Mouse (Mus musculus) brain, adult 2 months (tissue): ENCODE data around the gene Dscaml1.

Source experiments
- DNase-seq: peaks from one replicate; pipeline ENCODE4 v3.0.0; 2011; ENCODE audit warnings: low read depth, low spot score

Gene Dscaml1

DNA sequence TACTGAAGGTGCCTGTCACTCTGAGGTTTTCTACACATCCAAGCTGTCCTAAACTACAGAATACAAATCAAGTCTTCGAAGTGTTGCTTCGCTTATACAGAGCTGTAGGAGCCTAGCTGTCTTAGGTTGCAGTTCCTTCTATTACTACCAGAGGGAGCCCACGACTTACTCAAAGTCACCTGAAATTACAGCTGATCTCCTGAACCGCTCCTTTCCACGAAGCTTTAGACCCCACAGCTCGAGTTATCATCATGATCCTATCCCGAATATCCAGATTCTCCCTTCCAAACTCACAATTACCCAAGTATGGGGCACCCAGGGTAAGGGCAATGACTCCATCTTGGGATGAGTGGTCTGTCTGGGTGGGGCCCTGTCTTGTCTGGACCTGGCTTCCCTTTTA is 14.6 kb upstream of the Dscaml1 start:
- peak; percentile 87 for DNase-seq

- peak; percentile 90 for DNase-seq
These were observed 14.1 kb upstream of the Dscaml1 start for GRCm38 (mm10) chr9:45412287-45412686.

DNA sequence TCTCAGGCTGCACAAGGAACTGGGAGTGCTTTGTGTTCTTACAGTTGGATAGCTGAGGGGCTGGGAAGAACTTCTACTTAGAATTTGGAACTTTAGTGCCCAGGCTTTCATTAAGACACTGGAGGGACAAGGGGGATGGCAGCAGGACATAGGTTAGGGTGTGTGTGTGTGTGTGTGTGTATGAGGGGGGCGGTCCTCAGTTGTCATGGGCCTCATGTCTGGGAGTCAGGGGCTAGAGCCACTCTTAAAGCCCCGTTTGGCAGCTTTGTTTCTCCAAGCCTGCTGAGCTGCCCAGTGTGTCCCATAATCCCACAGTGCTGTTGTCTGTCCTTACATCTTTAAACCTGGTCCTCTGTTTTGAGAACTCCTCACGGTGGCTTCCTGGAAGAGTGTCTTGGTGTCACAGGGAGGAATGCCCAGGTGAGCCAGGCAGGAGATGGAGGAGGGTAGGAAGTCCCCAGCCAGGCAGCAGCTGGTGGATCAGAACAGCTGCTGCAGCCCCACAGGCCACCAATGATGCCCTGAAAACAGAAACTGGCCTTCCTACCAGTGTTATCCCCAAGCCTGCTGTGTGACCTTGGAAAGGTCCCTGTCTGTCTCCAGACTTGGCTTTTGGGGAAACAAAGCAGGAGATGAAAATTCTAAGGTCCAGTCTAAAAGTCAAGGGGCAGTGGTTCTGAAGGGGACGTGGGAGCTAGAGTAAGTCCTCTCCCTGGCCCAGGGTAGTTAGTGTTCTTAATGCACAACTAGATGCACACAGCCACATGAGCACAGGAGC is 13.5 kb upstream of the Dscaml1 start:
- DNase-seq = no peak

- no peak for DNase-seq
These were observed 12.8 kb upstream of the Dscaml1 start for GRCm38 (mm10) chr9:45413478-45414140.

GRCm38 (mm10) chr9:45415912-45416311 is 10.5 kb upstream of the Dscaml1 start:
- DNase-seq = peak; percentile 86

- DNase-seq = peak; percentile 78
These were observed 9.2 kb upstream of the Dscaml1 start for GRCm38 (mm10) chr9:45417245-45417644.

- peak; percentile 83 for DNase-seq
These were observed 8.2 kb upstream of the Dscaml1 start for GRCm38 (mm10) chr9:45418252-45418651.

- no peak for DNase-seq
These were observed 5.2 kb upstream of the Dscaml1 start for GRCm38 (mm10) chr9:45421209-45421608.

DNA sequence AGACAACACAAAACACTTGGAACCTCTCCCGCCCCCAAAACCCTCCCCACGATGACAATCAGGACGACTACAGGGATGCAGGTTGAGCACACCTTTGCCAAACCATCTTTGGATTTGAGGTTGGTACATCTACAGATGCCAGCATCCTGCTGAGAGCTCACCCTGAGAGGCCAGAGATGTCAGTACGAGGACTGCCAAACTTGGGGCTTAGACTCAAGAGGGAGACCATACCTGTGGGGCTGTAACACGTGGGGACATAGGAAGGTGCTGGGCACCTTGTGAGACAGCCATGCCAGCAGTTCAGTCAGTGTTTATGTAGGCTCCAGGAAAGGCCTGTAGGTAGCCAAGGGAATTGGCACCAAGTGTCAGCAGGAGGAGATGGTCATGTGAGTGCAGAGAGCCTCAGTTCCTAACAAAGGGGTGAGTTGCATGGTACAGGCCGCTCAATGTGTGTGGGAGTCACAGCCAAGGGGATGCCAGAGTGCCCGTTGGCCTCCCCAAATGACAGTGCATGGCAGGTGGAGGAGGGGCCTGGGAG is 3.6 kb upstream of the Dscaml1 start:
- peak; percentile 58 for DNase-seq

- no peak for DNase-seq
These were observed 3.0 kb downstream of the Dscaml1 start for GRCm38 (mm10) chr9:45429392-45429791.

DNA sequence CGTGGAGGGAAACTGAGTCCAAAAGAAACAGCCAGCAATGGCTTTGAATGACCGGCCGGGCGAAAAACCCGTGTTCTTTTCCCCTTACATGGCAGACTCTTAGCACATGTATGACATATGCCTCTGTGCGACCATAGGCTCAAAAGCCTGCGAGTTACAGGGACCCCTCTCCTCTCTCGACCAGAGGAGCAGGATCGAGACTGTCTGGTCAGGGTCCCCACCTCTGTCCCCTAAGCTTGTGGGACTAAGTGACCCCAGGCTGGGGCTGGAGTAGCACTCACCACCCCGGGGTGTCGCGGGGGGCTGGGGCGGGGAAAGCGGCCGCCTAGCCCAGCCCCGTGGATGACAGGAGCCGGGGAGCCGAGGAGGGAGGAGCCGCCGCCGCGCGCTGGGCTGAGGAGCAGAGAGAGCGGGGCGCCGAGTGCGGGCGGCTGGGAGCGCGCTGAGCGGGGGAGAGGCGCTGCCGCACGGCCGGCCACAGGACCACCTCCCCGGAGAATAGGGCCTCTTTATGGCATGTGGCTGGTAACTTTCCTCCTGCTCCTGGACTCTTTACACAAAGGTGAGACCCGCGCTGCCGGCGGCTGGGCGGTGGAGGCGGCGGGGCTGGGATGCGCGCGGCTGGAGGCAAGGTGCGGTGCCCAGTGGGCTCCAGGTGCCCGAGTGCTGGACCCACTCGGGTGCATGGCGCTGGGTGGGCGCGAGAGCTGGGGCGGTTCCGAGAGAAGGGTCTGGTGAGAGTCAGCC is 3.7 kb downstream of the Dscaml1 start:
- DNase-seq = peak; percentile 67

- DNase-seq = no peak
These were observed 4.2 kb downstream of the Dscaml1 start for GRCm38 (mm10) chr9:45430698-45430959.

GRCm38 (mm10) chr9:45431150-45431549 is 4.7 kb downstream of the Dscaml1 start:
- DNase-seq = peak; percentile 52

DNA sequence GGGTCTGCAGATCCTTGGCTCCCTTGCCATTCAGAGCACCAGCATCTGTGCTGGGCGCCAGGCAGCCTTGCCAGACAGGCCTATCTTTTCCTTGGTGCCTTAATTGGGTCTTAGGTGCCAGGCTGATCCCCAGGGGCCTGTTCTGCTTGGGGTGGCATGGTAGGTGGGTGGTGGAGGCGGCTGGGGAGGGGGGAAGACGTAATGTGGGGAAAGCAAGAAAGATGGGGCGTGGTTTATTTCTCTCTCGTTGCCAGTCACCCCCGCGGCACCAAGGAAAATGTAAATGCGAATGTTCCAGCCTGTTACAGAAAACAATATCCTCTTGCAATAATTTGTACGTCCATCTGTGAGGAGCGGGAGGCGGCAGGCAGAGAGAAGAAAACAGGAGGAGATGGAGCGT is 6.2 kb downstream of the Dscaml1 start:
- peak; percentile 79 for DNase-seq

DNA sequence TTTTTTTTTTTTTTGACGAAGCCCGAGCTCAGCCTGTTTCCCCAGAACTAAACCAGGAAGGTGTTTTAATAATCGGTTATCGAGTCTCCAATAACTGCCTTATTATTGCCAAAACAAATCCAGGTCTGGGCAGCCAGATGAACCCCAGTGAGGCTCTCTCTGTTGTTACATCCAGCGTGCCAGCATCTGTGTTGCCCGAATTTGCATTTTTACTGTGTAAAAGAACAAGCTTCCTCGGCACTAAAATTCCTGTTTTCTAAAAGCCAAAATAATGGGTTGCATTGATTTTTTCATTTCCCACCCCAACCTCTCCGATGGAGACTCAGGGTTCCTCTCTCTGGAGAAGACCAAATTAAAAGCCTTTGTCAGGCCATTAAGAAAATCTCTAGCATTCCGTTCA is 6.7 kb downstream of the Dscaml1 start:
- peak; percentile 50 for DNase-seq

- peak; percentile 55 for DNase-seq
These were observed 7.7 kb downstream of the Dscaml1 start for GRCm38 (mm10) chr9:45434171-45434570.

DNA sequence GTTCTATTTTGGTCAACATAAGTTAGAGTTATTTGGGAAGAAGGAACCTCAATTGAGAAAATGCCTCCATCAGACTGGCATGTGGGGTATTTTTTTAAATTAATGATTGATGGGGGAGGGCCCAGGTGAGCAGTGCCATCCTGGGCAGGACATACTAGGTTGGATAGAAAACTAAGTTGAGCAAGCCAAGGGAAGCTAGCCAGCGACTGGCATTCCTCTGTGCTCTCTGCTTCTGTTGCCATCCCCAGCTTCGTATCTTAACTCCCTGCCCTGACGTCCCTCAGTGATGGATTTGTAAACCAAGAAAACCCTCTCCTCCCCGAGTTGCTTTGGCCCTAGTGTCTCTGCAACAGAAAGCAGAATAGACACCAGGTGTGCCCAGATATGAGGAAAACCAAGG is 12.6 kb downstream of the Dscaml1 start:
- no peak for DNase-seq

DNA sequence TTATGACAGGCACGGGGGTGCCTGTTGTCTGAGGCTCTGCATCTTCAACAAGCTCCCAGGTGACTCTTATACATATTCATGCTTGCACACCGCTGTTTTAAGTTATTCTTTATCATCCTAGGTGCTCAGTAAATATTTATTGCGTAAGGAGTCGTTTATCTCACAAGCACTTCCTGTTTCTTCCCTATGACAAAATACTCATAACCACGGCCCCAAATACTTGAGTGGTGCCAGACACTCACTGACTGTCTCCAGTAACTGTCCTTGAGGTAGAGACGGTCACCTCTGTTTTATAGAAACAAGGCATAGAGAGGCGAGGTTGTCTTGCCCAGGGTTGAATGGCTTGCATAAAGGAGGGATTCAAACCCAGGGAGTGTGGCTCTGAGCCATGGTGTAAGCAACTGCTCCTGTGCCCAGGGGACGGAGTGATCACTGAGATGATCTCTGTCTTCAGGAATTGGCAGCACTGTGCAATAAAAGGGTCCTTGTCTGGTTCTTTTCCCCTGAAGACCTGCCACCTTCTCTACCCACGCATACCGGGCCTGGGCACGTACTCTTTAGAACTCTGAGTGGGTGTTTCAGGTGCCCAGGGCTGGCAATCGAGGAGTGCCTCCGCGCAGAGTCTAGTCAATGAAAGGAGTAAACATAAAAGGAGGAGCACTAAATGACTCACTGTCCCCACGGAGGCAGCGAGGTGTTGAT is 13.8 kb downstream of the Dscaml1 start:
- no peak for DNase-seq

GRCm38 (mm10) chr9:45444251-45444798 is 17.9 kb downstream of the Dscaml1 start:
- DNase-seq = no peak

- peak; percentile 80 for DNase-seq
These were observed 23.2 kb downstream of the Dscaml1 start for GRCm38 (mm10) chr9:45449658-45450057.

DNA sequence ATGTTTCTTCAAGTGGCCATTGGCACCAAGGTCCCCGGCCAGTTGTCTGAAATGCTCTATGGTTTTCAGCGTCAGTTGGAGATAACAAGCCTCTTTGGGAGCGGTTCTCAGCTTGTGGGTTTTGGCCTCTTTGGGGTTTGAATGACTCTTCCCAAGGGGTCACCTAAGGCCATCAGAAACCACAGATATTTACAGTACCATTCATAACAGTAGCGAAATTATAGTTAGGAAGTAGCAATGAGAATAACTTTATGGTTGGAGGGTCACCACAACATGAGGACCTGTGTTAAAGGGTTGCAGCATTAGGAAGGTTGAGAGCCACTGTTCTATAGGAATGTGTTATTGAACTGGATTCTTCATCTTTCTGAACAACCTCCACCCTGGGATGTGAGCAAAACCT is 24.9 kb downstream of the Dscaml1 start:
- no peak for DNase-seq

DNA sequence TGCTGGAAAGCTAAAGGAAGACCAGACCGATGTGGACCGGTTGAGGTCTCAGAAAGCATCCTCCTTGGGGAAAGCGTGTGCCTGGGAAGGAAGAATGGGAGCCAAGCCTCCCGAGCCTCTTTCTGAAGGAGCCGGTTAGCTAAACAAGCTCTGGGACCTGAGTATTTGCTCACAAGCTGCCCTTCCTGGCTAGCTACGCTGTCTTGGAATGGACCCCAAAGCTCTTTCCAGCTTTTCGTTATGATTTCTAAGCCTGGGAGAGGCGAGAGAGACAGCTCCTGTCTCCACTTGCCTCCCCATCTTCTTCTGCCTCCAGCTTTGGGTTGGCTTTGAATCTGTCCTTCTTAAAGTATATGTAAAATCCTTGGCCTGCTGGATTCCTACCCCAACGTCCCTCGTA is 27.6 kb downstream of the Dscaml1 start:
- DNase-seq = no peak
